Mouse (Mus musculus) midbrain, embryonic 10.5 days (tissue): ENCODE data around the gene Cacna1d. TPM values are rescaled to one million over a fixed set of nuclear protein-coding genes. Genes with fewer than 3 reads are reported as not detected.
A peak's percentile ranks its signal among the peaks of the same experiment; 100 is the strongest.

Experiments used
- DNase-seq: peaks from one replicate; pipeline ENCODE4 v3.0.0-alpha.2; 2017; ENCODE audit warnings: low spot score
- H3K27ac ChIP-seq: fragments of 300-500 bp; sonication (generic); replicated peaks from 2 replicates; pipeline ENCODE4 v1.5.1; 2016; ENCODE audit warnings: mild to moderate bottlenecking
- H3K27me3 ChIP-seq: fragments of 300-500 bp; sonication (generic); 2 replicates; pipeline ENCODE4 v1.6.1; 2016; ENCODE audit warnings: low read depth, mild to moderate bottlenecking; ENCODE audit not compliant: poor library complexity, severe bottlenecking
- H3K36me3 ChIP-seq: fragments of 300-500 bp; sonication (generic); 2 replicates; pipeline ENCODE4 v1.6.1; 2016; ENCODE audit warnings: mild to moderate bottlenecking, moderate library complexity
- H3K4me1 ChIP-seq: fragments of 300-500 bp; sonication (generic); 2 replicates; pipeline ENCODE4 v1.6.1; 2016
- H3K4me3 ChIP-seq: fragments of 300-500 bp; sonication (generic); 2 replicates; pipeline ENCODE4 v1.5.1; 2016; ENCODE audit warnings: mild to moderate bottlenecking, moderate library complexity
- H3K9me3 ChIP-seq: fragments of 300-500 bp; sonication (generic); replicated peaks from 2 replicates; pipeline ENCODE4 v1.6.1; 2016; ENCODE audit warnings: mild to moderate bottlenecking
- WGBS: fragments of 180-500 bp; shearing (Covaris S2); methylation state at CpG from one replicate; pipeline ENCODE4 v1.1.7; 2016; 5-methylcytosine and 5-hydroxymethylcytosine counted together
- polyA plus RNA-seq: library from polyadenylated mRNA; unstranded; fragments of >200 nt; fragmentation: Nextera tagmentation; extraction: Ambion mirVana; gene quantifications from 2 replicates; pipeline ENCODE4 v1.2.1, GENCODE M21; 2016

Cacna1d gene
- polyA plus RNA-seq, 1 experiment from 2014 or later = 0.90 TPM

GRCm38 (mm10) chr14:30172821-30173755 is 318.2 kb downstream of the Cacna1d start:
- WGBS = 84% methylated on average over 12 of the region's 12 CpGs
- H3K36me3 ChIP-seq = no peaks in the 10 kb centered on the region

GRCm38 (mm10) chr14:30171593-30171992 is 319.7 kb downstream of the Cacna1d start:
- Histone ChIP-seq H3K36me3 (no peaks in the 10 kb centered on the region), H3K9me3 (no peaks in the 10 kb centered on the region), H3K4me3 (no peak overlapping the region), H3K27me3 (no peaks in the 10 kb centered on the region), H3K4me1 (0 out of 2 replicates have a peak, but pooled peaks cover 7% of the 10 kb centered on the region), H3K27ac (no peak overlapping the region)
- 78% methylated on average over 6 of the region's 6 CpGs for WGBS
- no peak for DNase-seq

More at GRCm38 (mm10) chr14:30172821-30173755, 318.2 kb downstream of the Cacna1d start:
- Histone ChIP-seq H3K9me3 (no peaks in the 10 kb centered on the region), H3K4me1 (0 out of 2 replicates have a peak, but pooled peaks cover 7% of the 10 kb centered on the region), H3K27ac (no peak overlapping the region), H3K4me3 (no peak overlapping the region), H3K27me3 (no peaks in the 10 kb centered on the region)
- DNase-seq = no peak

GRCm38 (mm10) chr14:30171008-30171407 is 320.2 kb downstream of the Cacna1d start:
- H3K4me3 ChIP-seq = no peak overlapping the region
- 0 out of 2 replicates have a peak, but pooled peaks cover 7% of the 10 kb centered on the region for H3K4me1 ChIP-seq
- DNase-seq = no peak
- H3K27ac ChIP-seq = no peak overlapping the region
- H3K27me3 ChIP-seq = no peaks in the 10 kb centered on the region
- no peaks in the 10 kb centered on the region for H3K36me3 ChIP-seq
- 66% methylated on average over 6 of the region's 6 CpGs for WGBS
- no peaks in the 10 kb centered on the region for H3K9me3 ChIP-seq

- Histone ChIP-seq H3K36me3 (no peaks in the 10 kb centered on the region), H3K4me1 (peaks cover 8% of the 10 kb centered on the region), H3K4me3 (no peak overlapping the region), H3K27me3 (no peaks in the 10 kb centered on the region), H3K27ac (no peak overlapping the region), H3K9me3 (no peaks in the 10 kb centered on the region)
- WGBS = 89% methylated on average over 5 of the region's 5 CpGs
- DNase-seq = no peak
Observed at GRCm38 (mm10) chr14:30169455-30169854, 321.8 kb downstream of the Cacna1d start.

GRCm38 (mm10) chr14:30168902-30169301 is 322.4 kb downstream of the Cacna1d start:
- H3K27me3 ChIP-seq = no peaks in the 10 kb centered on the region
- DNase-seq = no peak
- no peaks in the 10 kb centered on the region for H3K36me3 ChIP-seq
- no peak overlapping the region for H3K4me3 ChIP-seq
- 82% methylated on average over 3 of the region's 3 CpGs for WGBS
- H3K27ac ChIP-seq = no peak overlapping the region
- H3K4me1 ChIP-seq = peaks cover 12% of the 10 kb centered on the region
- H3K9me3 ChIP-seq = no peaks in the 10 kb centered on the region

GRCm38 (mm10) chr14:30168387-30168786 is 322.9 kb downstream of the Cacna1d start:
- 94% methylated on average over 3 of the region's 3 CpGs for WGBS

GRCm38 (mm10) chr14:30167606-30168005 is 323.6 kb downstream of the Cacna1d start:
- 91% methylated on average over 7 of the region's 7 CpGs for WGBS
- H3K36me3 ChIP-seq = no peaks in the 10 kb centered on the region

More at GRCm38 (mm10) chr14:30168387-30168786, 322.9 kb downstream of the Cacna1d start:
- no peaks in the 10 kb centered on the region for H3K36me3 ChIP-seq
- H3K27me3 ChIP-seq = no peaks in the 10 kb centered on the region
- H3K4me3 ChIP-seq = no peak overlapping the region
- H3K4me1 ChIP-seq = peaks cover 12% of the 10 kb centered on the region
- no peaks in the 10 kb centered on the region for H3K9me3 ChIP-seq
- DNase-seq = no peak
- no peak overlapping the region for H3K27ac ChIP-seq

GRCm38 (mm10) chr14:30166036-30166435 is 325.2 kb downstream of the Cacna1d start:
- peaks cover 8% of the 10 kb centered on the region for H3K4me1 ChIP-seq
- no peak overlapping the region for H3K4me3 ChIP-seq
- 92% methylated on average over 11 of the region's 11 CpGs for WGBS
- H3K9me3 ChIP-seq = no peaks in the 10 kb centered on the region
- H3K27me3 ChIP-seq = no peaks in the 10 kb centered on the region
- H3K27ac ChIP-seq = no peak overlapping the region
- H3K36me3 ChIP-seq = no peaks in the 10 kb centered on the region
- DNase-seq = no peak

More at GRCm38 (mm10) chr14:30167606-30168005, 323.6 kb downstream of the Cacna1d start:
- DNase-seq = no peak
- no peaks in the 10 kb centered on the region for H3K9me3 ChIP-seq
- H3K4me1 ChIP-seq = peaks cover 12% of the 10 kb centered on the region
- H3K4me3 ChIP-seq = no peak overlapping the region
- no peak overlapping the region for H3K27ac ChIP-seq
- no peaks in the 10 kb centered on the region for H3K27me3 ChIP-seq

GRCm38 (mm10) chr14:30163733-30164708 is 327.2 kb downstream of the Cacna1d start:
- DNase-seq = no peak
- WGBS = 83% methylated on average over 20 of the region's 20 CpGs

GRCm38 (mm10) chr14:30147774-30148173 is 343.5 kb downstream of the Cacna1d start:
- WGBS = 71% methylated on average over 7 of the region's 7 CpGs
- peaks cover 4% of the 10 kb centered on the region; the same call in 1 of the 2 replicates for H3K27me3 ChIP-seq
- H3K4me1 ChIP-seq = peaks cover 3% of the 10 kb centered on the region; the same call in 1 of the 2 replicates
- no peak for DNase-seq
- no peaks in the 10 kb centered on the region for H3K36me3 ChIP-seq
- H3K9me3 ChIP-seq = no peaks in the 10 kb centered on the region
- no peak overlapping the region for H3K27ac ChIP-seq
- H3K4me3 ChIP-seq = no peak overlapping the region

More at GRCm38 (mm10) chr14:30163733-30164708, 327.2 kb downstream of the Cacna1d start:
- Histone ChIP-seq H3K4me1 (peaks cover 6% of the 10 kb centered on the region), H3K36me3 (no peaks in the 10 kb centered on the region), H3K27me3 (no peaks in the 10 kb centered on the region), H3K4me3 (no peak overlapping the region), H3K27ac (0 out of 2 replicates have a peak overlapping the region, but pooled peaks have one; percentile 6), H3K9me3 (no peaks in the 10 kb centered on the region)

GRCm38 (mm10) chr14:30138379-30138964 is 352.8 kb downstream of the Cacna1d start:
- WGBS = 52% methylated on average over 11 of the region's 11 CpGs
- Histone ChIP-seq H3K9me3 (no peaks in the 10 kb centered on the region), H3K27me3 (peaks cover 9% of the 10 kb centered on the region; the same call in 1 of the 2 replicates), H3K27ac (no peak overlapping the region), H3K4me3 (no peak overlapping the region), H3K4me1 (peaks cover 17% of the 10 kb centered on the region), H3K36me3 (no peaks in the 10 kb centered on the region)
- peak; percentile 45 for DNase-seq

- H3K27ac ChIP-seq = no peak overlapping the region
- 81% methylated on average over 3 of the region's 3 CpGs for WGBS
- no peak for DNase-seq
- no peak overlapping the region for H3K4me3 ChIP-seq
- H3K36me3 ChIP-seq = no peaks in the 10 kb centered on the region
- peaks cover 7% of the 10 kb centered on the region; the same call in 1 of the 2 replicates for H3K27me3 ChIP-seq
- H3K9me3 ChIP-seq = no peaks in the 10 kb centered on the region
- peaks cover 17% of the 10 kb centered on the region for H3K4me1 ChIP-seq
Observed at GRCm38 (mm10) chr14:30137961-30138360, 353.3 kb downstream of the Cacna1d start.
